Mouse (Mus musculus): ENCODE measurements at regions not wholly inside any gene's neighbourhood (a gene's known extent, or its start where the extent isn't known, plus 50 kb on each side); places are given as distances from the start of the nearest gene placed in this dataset.

GRCm38 (mm10) chr4:64335814-64336213 lies 289.0 kb upstream of the Tnc start:
- Histone ChIP-seq H3K9me3 (ENCODE audit: low read depth, low read length) (no peaks in the 10 kb centered on the region), H3K36me3 (ENCODE audit: insufficient read depth) (no peaks in the 10 kb centered on the region), H3K9ac (no peak overlapping the region), H3K4me2 (no peak overlapping the region), H3K4me3 (ENCODE audit: low read depth, low read length) (no peak overlapping the region), H3K27me3 (ENCODE audit: insufficient read depth, low read length) (no peaks in the 10 kb centered on the region), H3K4me1 (ENCODE audit: insufficient read depth) (no peaks in the 10 kb centered on the region), H3K27ac (ENCODE audit: low read depth) (no peak overlapping the region)
- WGBS = 72% methylated on average over 2 of the region's 2 CpGs
- ATAC-seq (ENCODE audit: insufficient read depth) (no peak), DNase-seq (no peak)
- no peak for TF ChIP-seq CTCF (IDR thresholded peaks at IDR 0.05; ENCODE audit: low read depth)

- no peaks in the 10 kb centered on the region for H3K9me3 ChIP-seq (ENCODE audit: low read depth, low read length)
- no peak overlapping the region for H3K4me3 ChIP-seq (ENCODE audit: low read depth, low read length)
- no peaks in the 10 kb centered on the region for H3K27me3 ChIP-seq (ENCODE audit: insufficient read depth, low read length)
- H3K27ac ChIP-seq (ENCODE audit: low read depth) = no peak overlapping the region
- no peaks in the 10 kb centered on the region for H3K36me3 ChIP-seq (ENCODE audit: insufficient read depth)
- TF ChIP-seq CTCF (IDR thresholded peaks at IDR 0.05; ENCODE audit: low read depth) = no peak
- DNase-seq (no peak), ATAC-seq (ENCODE audit: insufficient read depth) (no peak)
- no peak overlapping the region for H3K4me2 ChIP-seq
- H3K9ac ChIP-seq = no peak overlapping the region
- no peaks in the 10 kb centered on the region for H3K4me1 ChIP-seq (ENCODE audit: insufficient read depth)
- WGBS = 48% methylated on average over 3 of the region's 3 CpGs
Measured at GRCm38 (mm10) chr4:64330213-64330612, 283.4 kb upstream of the Tnc start.

GRCm38 (mm10) chr4:64324391-64324790 lies 277.6 kb upstream of the Tnc start:
- ATAC-seq (ENCODE audit: insufficient read depth) (no peak), DNase-seq (no peak)
- H3K9me3 ChIP-seq (ENCODE audit: low read depth, low read length) = no peaks in the 10 kb centered on the region
- 33% methylated on average over 3 of the region's 3 CpGs for WGBS
- no peaks in the 10 kb centered on the region for H3K36me3 ChIP-seq (ENCODE audit: insufficient read depth)
- H3K4me3 ChIP-seq (ENCODE audit: low read depth, low read length) = no peak overlapping the region
- no peak overlapping the region for H3K9ac ChIP-seq
- H3K27me3 ChIP-seq (ENCODE audit: insufficient read depth, low read length) = no peaks in the 10 kb centered on the region
- H3K27ac ChIP-seq (ENCODE audit: low read depth) = no peak overlapping the region
- TF ChIP-seq CTCF (IDR thresholded peaks at IDR 0.05; ENCODE audit: low read depth) = no peak
- H3K4me2 ChIP-seq = no peak overlapping the region
- no peaks in the 10 kb centered on the region for H3K4me1 ChIP-seq (ENCODE audit: insufficient read depth)

GRCm38 (mm10) chr4:64316553-64317347 lies 269.9 kb upstream of the Tnc start:
- DNase-seq = no peak
- H3K4me1 ChIP-seq (ENCODE audit: insufficient read depth) = no peaks in the 10 kb centered on the region
- H3K9me3 ChIP-seq (ENCODE audit: low read depth, low read length) = no peaks in the 10 kb centered on the region
- no peak for ATAC-seq (ENCODE audit: insufficient read depth)
- no peak overlapping the region for H3K27ac ChIP-seq (ENCODE audit: low read depth)
- H3K27me3 ChIP-seq (ENCODE audit: insufficient read depth, low read length) = no peaks in the 10 kb centered on the region
- no peak overlapping the region for H3K4me3 ChIP-seq (ENCODE audit: low read depth, low read length)
- WGBS = 64% methylated on average over 3 of the region's 3 CpGs
- no peak overlapping the region for H3K9ac ChIP-seq
- no peak overlapping the region for H3K4me2 ChIP-seq
- no peak for TF ChIP-seq CTCF (IDR thresholded peaks at IDR 0.05; ENCODE audit: low read depth)
- H3K36me3 ChIP-seq (ENCODE audit: insufficient read depth) = no peaks in the 10 kb centered on the region

- Histone ChIP-seq H3K4me2 (no peak overlapping the region), H3K36me3 (ENCODE audit: insufficient read depth) (no peaks in the 10 kb centered on the region), H3K27ac (ENCODE audit: low read depth) (no peak overlapping the region), H3K4me1 (ENCODE audit: insufficient read depth) (no peaks in the 10 kb centered on the region), H3K4me3 (ENCODE audit: low read depth, low read length) (no peak overlapping the region), H3K9ac (no peak overlapping the region), H3K9me3 (ENCODE audit: low read depth, low read length) (no peaks in the 10 kb centered on the region), H3K27me3 (ENCODE audit: insufficient read depth, low read length) (no peaks in the 10 kb centered on the region)
- WGBS = 82% methylated on average over 2 of the region's 2 CpGs
- DNase-seq (no peak), ATAC-seq (ENCODE audit: insufficient read depth) (no peak)
- TF ChIP-seq CTCF (IDR thresholded peaks at IDR 0.05; ENCODE audit: low read depth) = no peak
Measured at GRCm38 (mm10) chr4:64296941-64297340, 250.1 kb upstream of the Tnc start.

- no peaks in the 10 kb centered on the region for H3K4me1 ChIP-seq (ENCODE audit: insufficient read depth)
- H3K9ac ChIP-seq = no peak overlapping the region
- no peak overlapping the region for H3K4me3 ChIP-seq (ENCODE audit: low read depth, low read length)
- TF ChIP-seq CTCF (IDR thresholded peaks at IDR 0.05; ENCODE audit: low read depth) = no peak
- ATAC-seq (ENCODE audit: insufficient read depth) = no peak
- WGBS = 66% methylated on average over 1 of the region's 1 CpGs
- peak; percentile 6 for DNase-seq
- H3K27me3 ChIP-seq (ENCODE audit: insufficient read depth, low read length) = no peaks in the 10 kb centered on the region
- H3K9me3 ChIP-seq (ENCODE audit: low read depth, low read length) = no peaks in the 10 kb centered on the region
- no peak overlapping the region for H3K4me2 ChIP-seq
- no peaks in the 10 kb centered on the region for H3K36me3 ChIP-seq (ENCODE audit: insufficient read depth)
- H3K27ac ChIP-seq (ENCODE audit: low read depth) = no peak overlapping the region
Measured at GRCm38 (mm10) chr4:64282471-64282870, 235.7 kb upstream of the Tnc start.

GRCm38 (mm10) chr4:64276980-64277379 lies 230.2 kb upstream of the Tnc start:
- H3K4me1 ChIP-seq (ENCODE audit: insufficient read depth) = no peaks in the 10 kb centered on the region
- no peak overlapping the region for H3K27ac ChIP-seq (ENCODE audit: low read depth)
- DNase-seq = no peak
- TF ChIP-seq CTCF (IDR thresholded peaks at IDR 0.05; ENCODE audit: low read depth) = no peak
- no peak overlapping the region for H3K4me2 ChIP-seq
- no peaks in the 10 kb centered on the region for H3K36me3 ChIP-seq (ENCODE audit: insufficient read depth)
- whole genome bisulfite sequencing = 37% methylated on average over 2 of the region's 2 CpGs
- no peak overlapping the region for H3K9ac ChIP-seq
- no peak overlapping the region for H3K4me3 ChIP-seq (ENCODE audit: low read depth, low read length)
- H3K9me3 ChIP-seq (ENCODE audit: low read depth, low read length) = no peaks in the 10 kb centered on the region
- ATAC-seq (ENCODE audit: insufficient read depth) = no peak
- no peaks in the 10 kb centered on the region for H3K27me3 ChIP-seq (ENCODE audit: insufficient read depth, low read length)
